Mouse (Mus musculus): ENCODE measurements around the gene Siglec1. TPM values are rescaled to one million over a fixed set of nuclear protein-coding genes. Genes with fewer than 3 reads are reported as not detected.

Siglec1 gene
- polyA plus RNA-seq (2015; fragmentation: Nextera tagmentation; extraction: Ambion mirVana): 0.31 and 0.33 TPM in 2 replicates

DNA sequence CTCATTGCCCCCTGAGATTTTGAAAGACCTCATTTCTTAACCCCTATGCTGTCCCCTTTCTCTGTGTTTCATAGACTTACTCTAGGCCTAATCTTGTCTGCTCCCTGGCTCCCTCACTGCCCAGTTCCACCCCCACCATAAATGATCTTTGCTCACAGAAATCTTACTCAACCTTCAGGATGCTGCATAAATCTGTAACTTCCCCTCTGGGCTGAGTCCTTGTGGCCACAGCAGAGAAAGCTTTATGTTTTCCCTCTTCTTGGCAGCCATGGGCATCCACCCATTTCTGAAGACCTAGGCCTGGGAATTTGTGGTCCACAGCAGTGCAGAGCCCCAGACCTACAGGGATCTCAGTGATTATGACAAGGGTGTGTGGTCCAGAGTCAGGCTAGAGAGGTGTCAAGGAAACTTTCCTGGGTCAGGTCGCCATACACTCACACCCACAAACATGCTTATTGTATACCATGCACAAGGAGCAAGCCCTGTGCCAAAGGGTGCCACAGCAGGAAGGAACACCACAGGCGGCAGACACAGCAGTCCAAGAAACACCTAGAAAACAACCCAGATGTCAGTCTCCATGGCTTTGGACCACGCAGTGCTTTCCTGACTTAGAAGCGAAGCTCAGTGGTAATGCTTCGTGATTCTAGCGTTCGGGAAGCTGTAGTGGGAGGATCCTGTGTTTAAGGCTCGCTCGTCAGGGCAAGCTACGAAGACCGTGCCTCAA is at the start of gene Siglec1:
Siglec1 (minus strand) TSS at position 99 of the 724 bp plus-strand sequence.
- Histone ChIP-seq H3K4me3 (no peak within 1 kb of the TSS), H3K4me2 (no peak within 1 kb of the TSS), H3K9me3 (no peaks in the 10 kb centered on the region), H3K4me1 (no peaks in the 10 kb centered on the region), H3K9ac (no peak within 1 kb of the TSS), H3K27ac (replicated peaks) (no peak within 1 kb of the TSS), H3K36me3 (no peaks in the 10 kb centered on the region), H3K27me3 (replicated peaks) (peaks cover 3% of the 10 kb centered on the region; the same call in 1 of the 2 replicates)
- 80% methylated on average over 11 of the region's 11 CpGs for WGBS
- no peak for ATAC-seq (ENCODE audit: extremely low read depth, insufficient number of reproducible peaks, low FRiP score, low TSS enrichment)

GRCm38 (mm10) chr2:131135521-131136139 is 49.1 kb upstream of the Siglec1 start:
- peak overlapping the region; percentile 84 for H3K27ac ChIP-seq (replicated peaks)
- peak overlapping the region; percentile 44 for H3K4me2 ChIP-seq
- no peaks in the 10 kb centered on the region for H3K9me3 ChIP-seq
- peaks cover 67% of the 10 kb centered on the region for H3K4me1 ChIP-seq
- peak overlapping the region; percentile 69 for H3K9ac ChIP-seq
- peak; percentile 75 for ATAC-seq (ENCODE audit: extremely low read depth, insufficient number of reproducible peaks, low FRiP score, low TSS enrichment)
- no peaks in the 10 kb centered on the region for H3K27me3 ChIP-seq (replicated peaks)
- H3K4me3 ChIP-seq: no peak overlapping the region
- WGBS: 12% methylated on average over 9 of the region's 11 CpGs
- peaks cover 34% of the 10 kb centered on the region for H3K36me3 ChIP-seq

DNA sequence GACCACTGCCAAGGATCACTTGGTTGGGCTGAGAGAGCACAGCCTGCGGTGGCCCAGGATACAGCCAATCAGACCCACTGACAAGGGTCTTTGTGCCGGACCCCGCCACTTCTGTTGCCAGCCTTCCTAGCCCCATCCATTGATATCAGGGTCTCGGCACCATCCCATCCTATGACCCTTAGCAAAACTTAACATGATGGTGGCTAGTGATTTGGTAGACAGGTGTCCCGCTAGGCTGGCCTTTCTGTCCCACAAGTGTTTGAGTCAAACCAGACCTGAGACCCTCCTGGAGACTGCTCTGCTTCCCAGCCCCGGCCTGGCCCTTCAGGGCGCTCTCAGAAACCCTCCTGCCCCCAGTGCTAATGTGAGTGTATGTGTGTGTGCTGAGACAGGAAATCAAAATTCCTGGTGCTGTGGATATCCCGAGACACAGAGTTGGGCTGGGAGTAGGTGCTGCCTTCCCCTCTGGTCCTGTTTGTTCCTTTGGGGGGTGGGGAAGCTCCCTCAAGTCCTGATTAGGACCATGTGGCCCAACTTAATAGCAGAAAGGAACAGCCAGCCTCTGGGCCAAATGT is 48.3 kb upstream of the Siglec1 start:
- Histone ChIP-seq H3K27ac (replicated peaks) (peak overlapping the region; percentile 84), H3K4me3 (no peak overlapping the region), H3K9me3 (no peaks in the 10 kb centered on the region), H3K4me1 (peaks cover 62% of the 10 kb centered on the region), H3K27me3 (replicated peaks) (no peaks in the 10 kb centered on the region), H3K9ac (peak overlapping the region; percentile 21; the same call in 1 of the 2 replicates), H3K36me3 (peaks cover 33% of the 10 kb centered on the region), H3K4me2 (peak overlapping the region; percentile 44)
- 67% methylated on average over 8 of the region's 8 CpGs for WGBS
- no peak for ATAC-seq (ENCODE audit: extremely low read depth, insufficient number of reproducible peaks, low FRiP score, low TSS enrichment)

GRCm38 (mm10) chr2:131134381-131134780 is 47.8 kb upstream of the Siglec1 start:
- H3K4me1 ChIP-seq: peaks cover 62% of the 10 kb centered on the region
- H3K4me2 ChIP-seq: no peak overlapping the region
- peak overlapping the region; percentile 84 for H3K27ac ChIP-seq (replicated peaks)
- no peak overlapping the region; the same call in 1 of the 2 replicates for H3K9ac ChIP-seq
- H3K27me3 ChIP-seq (replicated peaks): no peaks in the 10 kb centered on the region
- no peak for ATAC-seq (ENCODE audit: extremely low read depth, insufficient number of reproducible peaks, low FRiP score, low TSS enrichment)
- no peaks in the 10 kb centered on the region for H3K9me3 ChIP-seq
- 50% methylated on average over 1 of the region's 1 CpGs for WGBS
- H3K36me3 ChIP-seq: peaks cover 33% of the 10 kb centered on the region
- no peak overlapping the region for H3K4me3 ChIP-seq

DNA sequence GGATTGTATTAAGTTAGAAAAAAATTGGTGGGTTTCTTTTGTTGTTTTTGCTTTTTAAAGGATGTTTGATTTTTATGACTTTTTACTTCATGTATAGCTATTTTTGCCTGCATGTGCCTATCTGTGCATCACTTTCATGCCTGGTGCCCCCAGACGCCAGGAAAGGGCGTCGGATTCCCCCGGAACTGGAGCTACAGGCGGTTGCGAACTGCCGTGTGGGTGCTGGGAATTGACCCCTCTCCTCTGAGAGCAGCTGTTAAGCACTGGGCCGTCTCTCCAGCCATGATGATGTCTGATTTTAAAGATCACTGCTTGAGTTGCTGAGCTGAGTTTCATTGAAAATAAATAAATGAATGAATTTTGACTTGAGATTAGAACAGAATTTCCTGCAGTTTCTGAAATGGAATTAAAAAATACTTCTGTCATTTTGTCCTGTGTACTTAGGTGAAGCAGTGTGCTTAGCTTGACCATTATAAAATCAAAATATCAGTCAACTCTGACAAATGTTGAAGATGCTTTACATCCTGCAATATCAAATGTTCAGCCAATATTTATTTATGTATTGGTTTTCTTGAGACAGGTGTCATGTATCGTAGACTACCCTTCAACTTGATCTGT is 46.5 kb upstream of the Siglec1 start, which contains the start of gene Gm11037:
Gm11037 (plus strand) TSS at position 568 of the 618 bp plus-strand sequence.
- Histone ChIP-seq H3K4me2 (no peak within 1 kb of the TSS), H3K27ac (replicated peaks) (peak within 1 kb of the TSS; percentile 84), H3K9me3 (no peaks in the 10 kb centered on the region), H3K36me3 (peaks cover 22% of the 10 kb centered on the region), H3K9ac (no peak within 1 kb of the TSS; the same call in 1 of the 2 replicates), H3K4me3 (no peak within 1 kb of the TSS), H3K27me3 (replicated peaks) (no peaks in the 10 kb centered on the region), H3K4me1 (peaks cover 71% of the 10 kb centered on the region)
- WGBS: 81% methylated on average over 9 of the region's 9 CpGs
- ATAC-seq (ENCODE audit: extremely low read depth, insufficient number of reproducible peaks, low FRiP score, low TSS enrichment): no peak

DNA sequence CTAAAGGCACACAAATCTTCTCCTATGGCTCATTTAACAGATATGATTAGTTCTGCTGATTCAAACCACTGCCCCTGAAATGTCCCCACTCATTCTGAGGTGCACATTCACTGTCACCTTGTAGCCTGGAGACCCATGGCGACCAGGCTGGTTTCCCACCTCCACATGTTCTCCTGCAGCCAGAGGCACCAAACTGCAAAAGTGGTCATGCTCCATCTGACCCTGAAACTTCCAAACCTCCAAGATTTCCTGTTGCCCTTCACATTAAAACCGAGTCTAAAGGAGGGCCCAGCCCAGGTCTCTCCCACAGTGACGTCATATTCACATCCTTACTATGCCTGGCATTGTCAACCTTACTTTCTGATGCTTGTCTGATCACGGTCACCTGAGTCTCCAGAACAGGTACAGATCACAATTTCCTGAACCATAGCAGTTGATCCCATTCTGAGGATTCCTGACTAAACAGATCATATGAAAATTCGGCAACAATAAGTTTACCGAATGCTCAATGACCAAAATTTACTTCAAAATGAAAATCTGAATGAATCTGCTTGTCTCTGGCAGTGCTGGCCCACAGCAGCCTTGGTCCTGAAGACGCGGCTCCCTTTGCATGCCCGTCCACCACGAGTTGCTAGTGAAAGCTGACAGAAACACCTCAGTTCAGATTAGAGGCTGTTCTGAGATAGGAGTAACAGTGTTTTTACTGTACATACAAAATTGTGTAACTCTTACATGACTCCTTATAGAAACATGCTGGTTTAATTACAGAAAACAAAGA is 45.7 kb upstream of the Siglec1 start:
- no peak overlapping the region for H3K4me3 ChIP-seq
- H3K36me3 ChIP-seq: peaks cover 17% of the 10 kb centered on the region; the same call in 1 of the 2 replicates
- H3K9ac ChIP-seq: no peak overlapping the region
- 64% methylated on average over 10 of the region's 10 CpGs for WGBS
- H3K9me3 ChIP-seq: no peaks in the 10 kb centered on the region
- no peak overlapping the region for H3K27ac ChIP-seq (replicated peaks)
- no peaks in the 10 kb centered on the region for H3K27me3 ChIP-seq (replicated peaks)
- peaks cover 78% of the 10 kb centered on the region for H3K4me1 ChIP-seq
- H3K4me2 ChIP-seq: no peak overlapping the region
- ATAC-seq (ENCODE audit: extremely low read depth, insufficient number of reproducible peaks, low FRiP score, low TSS enrichment): no peak

GRCm38 (mm10) chr2:131130849-131131248 is 44.3 kb upstream of the Siglec1 start:
- Histone ChIP-seq H3K4me3 (no peak overlapping the region), H3K9ac (no peak overlapping the region), H3K27me3 (replicated peaks) (no peaks in the 10 kb centered on the region), H3K36me3 (peaks cover 11% of the 10 kb centered on the region; the same call in 1 of the 2 replicates), H3K27ac (replicated peaks) (no peak overlapping the region), H3K4me1 (peaks cover 79% of the 10 kb centered on the region), H3K4me2 (0 out of 2 replicates have a peak overlapping the region, but pooled peaks have one; percentile 4), H3K9me3 (no peaks in the 10 kb centered on the region)
- WGBS: 84% methylated on average over 2 of the region's 2 CpGs
- ATAC-seq (ENCODE audit: extremely low read depth, insufficient number of reproducible peaks, low FRiP score, low TSS enrichment): no peak

DNA sequence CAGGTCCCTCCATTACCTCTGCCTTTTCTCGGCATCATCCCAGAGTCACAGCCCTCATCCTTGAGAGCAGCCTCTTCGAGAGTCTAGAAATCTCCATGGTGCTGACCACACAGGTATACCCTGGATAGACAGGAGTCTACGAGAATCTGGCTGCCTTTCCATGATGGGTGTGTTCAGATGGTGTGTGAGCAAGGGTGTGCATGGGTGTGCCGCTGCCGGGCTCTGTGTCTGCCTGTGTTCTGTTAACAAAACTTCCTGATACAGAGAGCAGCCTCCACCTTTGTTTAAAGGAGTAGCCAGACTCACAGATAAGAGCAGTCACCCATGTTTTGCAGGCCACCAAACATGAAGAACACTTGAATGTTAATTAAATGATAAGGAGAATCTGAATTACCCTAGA is 43.3 kb upstream of the Siglec1 start:
- H3K27ac ChIP-seq (replicated peaks): peak overlapping the region; percentile 29; the same call in 1 of the 2 replicates
- H3K4me3 ChIP-seq: no peak overlapping the region
- H3K4me1 ChIP-seq: peaks cover 69% of the 10 kb centered on the region

GRCm38 (mm10) chr2:131128636-131129157 is 42.1 kb upstream of the Siglec1 start:
- Histone ChIP-seq H3K9ac (0 out of 2 replicates have a peak overlapping the region, but pooled peaks have one; percentile 11), H3K27ac (replicated peaks) (no peak overlapping the region)
- 61% methylated on average over 3 of the region's 3 CpGs for WGBS

More for the DNA sequence above, 43.3 kb upstream of the Siglec1 start:
- H3K27me3 ChIP-seq (replicated peaks): no peaks in the 10 kb centered on the region
- H3K4me2 ChIP-seq: peak overlapping the region; percentile 83
- 59% methylated on average over 5 of the region's 5 CpGs for WGBS
- peak overlapping the region; percentile 37; the same call in 1 of the 2 replicates for H3K9ac ChIP-seq
- H3K9me3 ChIP-seq: no peaks in the 10 kb centered on the region
- H3K36me3 ChIP-seq: peaks cover 11% of the 10 kb centered on the region; the same call in 1 of the 2 replicates
- no peak for ATAC-seq (ENCODE audit: extremely low read depth, insufficient number of reproducible peaks, low FRiP score, low TSS enrichment)

GRCm38 (mm10) chr2:131128211-131128610 is 41.6 kb upstream of the Siglec1 start:
- H3K27ac ChIP-seq (replicated peaks): 0 out of 2 replicates have a peak overlapping the region, but pooled peaks have one; percentile 83
- peak overlapping the region; percentile 83 for H3K4me2 ChIP-seq
- peaks cover 53% of the 10 kb centered on the region for H3K4me1 ChIP-seq
- ATAC-seq (ENCODE audit: extremely low read depth, insufficient number of reproducible peaks, low FRiP score, low TSS enrichment): no peak
- 79% methylated on average over 5 of the region's 5 CpGs for WGBS
- peak overlapping the region; percentile 90 for H3K9ac ChIP-seq
- H3K27me3 ChIP-seq (replicated peaks): no peaks in the 10 kb centered on the region
- peaks cover 5% of the 10 kb centered on the region; the same call in 1 of the 2 replicates for H3K36me3 ChIP-seq
- H3K9me3 ChIP-seq: no peaks in the 10 kb centered on the region
- H3K4me3 ChIP-seq: peak overlapping the region; percentile 68

More at GRCm38 (mm10) chr2:131128636-131129157, 42.1 kb upstream of the Siglec1 start:
- Histone ChIP-seq H3K4me1 (peaks cover 57% of the 10 kb centered on the region), H3K9me3 (no peaks in the 10 kb centered on the region), H3K36me3 (peaks cover 5% of the 10 kb centered on the region; the same call in 1 of the 2 replicates), H3K4me2 (peak overlapping the region; percentile 83), H3K4me3 (peak overlapping the region; percentile 68), H3K27me3 (replicated peaks) (no peaks in the 10 kb centered on the region)
- ATAC-seq (ENCODE audit: extremely low read depth, insufficient number of reproducible peaks, low FRiP score, low TSS enrichment): no peak
